Mouse (Mus musculus) heart, adult 8-10 months (tissue): ENCODE data around the gene Ppfibp1. TPM values are rescaled to one million over a fixed set of nuclear protein-coding genes. Genes with fewer than 3 reads are reported as not detected.
A peak's percentile ranks its signal among the peaks of the same experiment; 100 is the strongest.
"Not testable (repeated sequence)": the region's sequence is repeated elsewhere in the genome, so short reads cannot be mapped to it uniquely, and the experiment has no call there.

ENCODE experiments used
- DNase-seq: peaks from one replicate; pipeline ENCODE4 v3.0.0; 2022; ENCODE audit warnings: low spot score
- total RNA-seq, 4 experiments: library from RNA; stranded (reverse); gene quantifications; 2 replicates each; pipeline ENCODE4 v1.2.4; 2022

Ppfibp1 gene
- 100 to 1,000 TPM; 101 to 127 (median 122) TPM for total RNA-seq

DNA sequence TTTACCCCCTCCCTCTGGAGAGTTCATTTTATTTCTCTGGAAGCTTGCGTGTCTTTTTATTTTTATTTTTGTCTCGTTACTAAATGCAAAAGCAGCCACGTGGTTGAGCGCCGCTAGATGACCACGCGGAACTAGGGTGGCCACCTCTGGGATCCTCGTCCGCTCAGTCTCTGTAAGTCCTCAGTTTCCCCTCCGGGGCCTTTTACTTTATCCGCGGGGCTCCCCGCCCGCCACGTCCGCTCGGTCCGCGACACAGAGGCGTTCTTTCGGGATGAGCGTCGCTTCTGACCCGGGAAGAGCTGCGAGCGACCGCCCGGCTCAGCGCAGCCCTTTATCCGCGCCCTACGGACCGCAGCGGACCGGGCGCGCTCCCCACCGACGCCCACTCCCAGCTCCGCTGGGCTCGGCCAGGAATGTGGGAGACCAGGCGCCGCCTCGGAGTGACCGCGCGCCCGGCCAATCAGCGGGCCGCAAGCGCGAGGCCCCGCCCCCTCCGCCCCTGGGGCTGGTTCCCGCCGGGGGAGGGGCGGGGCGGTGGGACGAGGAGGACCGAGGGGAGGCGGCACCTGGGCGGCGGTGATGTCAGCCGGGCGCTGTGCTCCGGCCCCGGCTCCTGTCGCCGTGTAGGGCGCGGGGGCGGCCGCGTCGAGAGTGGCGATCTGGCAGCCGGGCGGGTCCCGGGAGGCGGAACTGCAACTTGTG lies at the start of gene Ppfibp1:
TSS of gene Ppfibp1 (plus strand) at position 530 of the 702 bp plus-strand sequence.
- DNase-seq: peak; percentile 91

DNA sequence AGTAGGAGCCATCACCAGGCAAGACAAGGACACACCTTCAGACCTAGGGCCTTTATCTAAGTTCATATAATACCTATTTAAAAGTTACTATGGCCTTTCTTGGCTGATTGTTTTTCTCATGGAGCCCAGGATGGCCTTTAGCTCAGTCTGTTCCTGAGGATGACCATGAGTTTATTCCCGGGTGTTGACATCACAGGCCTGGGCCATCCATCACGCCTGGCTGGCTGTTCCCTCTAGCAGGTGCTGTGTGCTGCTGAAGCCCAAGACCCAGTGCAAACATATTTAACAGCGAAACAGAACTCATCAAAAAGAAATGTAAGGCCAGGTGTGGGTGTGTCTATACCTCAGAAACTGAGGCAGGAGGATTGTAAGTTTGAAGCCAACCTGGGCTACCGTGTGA lies 49.4 kb upstream of the Ppfibp1 start:
- DNase-seq: no peak

DNA sequence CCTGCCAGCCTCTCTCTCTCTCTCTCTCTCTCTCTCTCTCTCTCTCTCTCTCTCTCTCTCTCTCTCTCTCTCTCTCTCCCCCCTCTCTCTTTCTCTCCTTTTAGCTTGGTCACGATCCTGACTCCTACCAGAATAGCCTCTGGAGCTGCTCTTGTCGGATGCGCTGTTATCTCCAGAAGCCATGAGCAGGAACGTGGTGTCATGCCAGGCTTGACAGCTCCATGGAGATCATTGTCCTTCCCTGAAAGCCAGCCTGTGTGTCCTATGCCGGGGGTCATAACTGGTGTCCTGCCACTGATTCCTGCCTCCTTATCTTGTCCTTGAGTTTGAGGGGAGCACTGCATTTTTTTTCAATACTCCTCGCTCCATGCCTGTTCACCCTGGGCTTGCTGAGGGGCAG lies 43.4 kb upstream of the Ppfibp1 start:
- peak; percentile 36 for DNase-seq

DNA sequence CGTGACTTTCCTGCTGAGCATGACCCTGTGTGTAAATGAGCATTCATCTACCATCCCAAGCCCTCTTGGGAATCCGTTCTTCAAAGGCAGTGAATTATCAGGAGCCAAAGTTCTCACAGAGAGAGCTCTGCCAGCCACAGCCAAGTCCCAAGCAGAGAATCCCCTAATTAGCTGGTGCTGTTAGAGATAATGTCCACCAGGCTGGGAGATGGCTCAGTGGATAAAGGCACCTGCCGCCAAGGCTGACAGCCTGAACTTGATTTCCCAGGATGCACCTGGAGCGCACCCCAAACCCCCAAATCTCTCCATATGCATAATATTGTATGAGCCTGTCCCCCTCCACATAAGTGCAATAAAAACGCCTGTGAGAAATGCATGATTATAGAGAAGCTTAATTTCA lies 42.9 kb upstream of the Ppfibp1 start:
- DNase-seq: no peak

DNA sequence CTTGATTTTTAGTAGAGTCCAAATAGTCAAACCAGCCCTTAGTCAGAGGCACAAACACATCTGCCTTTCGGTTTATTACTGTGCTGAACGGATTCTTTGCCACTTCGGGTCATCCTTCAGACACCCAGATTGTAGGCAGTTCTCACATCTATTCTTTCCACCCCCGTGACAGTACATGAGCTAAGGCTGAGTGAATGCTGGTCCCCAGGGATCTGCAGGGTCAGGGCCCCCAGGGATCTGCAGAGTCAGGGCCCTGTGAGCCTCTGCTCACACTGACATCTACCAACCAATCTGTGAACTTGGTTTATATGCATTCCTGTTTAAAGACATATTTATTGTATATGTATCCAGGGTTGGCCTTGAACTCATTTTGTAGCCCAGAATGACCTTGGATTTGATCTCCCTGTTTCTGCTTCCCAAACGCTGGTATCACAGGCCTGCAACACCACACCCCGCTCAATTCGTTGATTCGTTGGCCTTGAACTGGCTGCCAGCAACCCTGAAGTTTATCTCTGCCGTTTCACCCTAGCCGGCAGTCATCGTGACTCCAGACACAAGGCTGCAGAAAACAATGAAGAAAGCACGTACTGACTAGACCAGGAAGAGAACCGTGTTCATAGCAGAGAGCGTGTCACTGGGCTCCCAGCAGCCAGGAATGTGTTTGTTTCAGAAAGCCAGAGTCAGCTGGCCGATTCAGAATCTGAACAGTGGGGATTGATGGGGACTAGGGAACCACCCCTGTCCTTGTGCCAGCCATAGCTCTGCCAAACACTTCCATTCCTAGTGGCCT lies 42.1 kb upstream of the Ppfibp1 start:
- peak; percentile 44 for DNase-seq

DNA sequence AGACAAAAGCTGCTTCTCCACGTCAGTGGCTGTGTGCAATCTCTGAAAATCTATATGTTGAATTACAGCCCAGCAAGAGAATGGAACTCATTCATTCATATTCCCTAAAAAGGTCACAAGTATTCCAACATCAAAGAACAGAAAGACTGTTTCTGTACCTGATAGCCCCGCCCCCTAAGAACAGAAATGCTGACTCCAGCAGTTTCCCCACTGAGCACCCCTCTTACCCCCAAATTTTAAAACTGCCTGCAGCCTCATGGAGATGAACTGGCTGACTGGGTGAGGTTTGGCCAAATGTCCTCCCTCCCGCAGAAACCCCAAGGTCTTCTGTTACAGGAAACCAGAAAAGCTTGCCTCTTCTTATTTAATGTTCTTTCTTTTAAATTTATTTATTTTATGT lies 40.9 kb upstream of the Ppfibp1 start:
- DNase-seq: no peak

DNA sequence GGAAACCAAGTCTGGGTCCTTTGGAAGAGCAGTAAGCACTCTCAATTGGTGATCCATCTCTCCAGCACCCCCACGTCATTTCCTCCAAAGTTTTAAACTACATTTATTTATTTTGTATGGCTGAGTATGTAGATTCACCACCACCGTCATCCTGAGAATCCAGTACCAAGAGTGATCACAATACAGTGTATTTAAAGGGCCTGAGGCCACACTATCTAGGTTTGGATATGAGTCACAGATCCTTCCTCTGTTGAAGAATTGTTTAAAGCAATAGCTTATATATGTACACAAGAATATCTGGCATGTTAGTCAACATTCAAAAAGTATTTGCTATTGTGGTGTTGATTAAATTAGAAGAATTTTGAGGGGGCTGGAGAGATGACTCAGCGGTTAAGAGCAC lies 40.0 kb upstream of the Ppfibp1 start:
- no peak for DNase-seq

DNA sequence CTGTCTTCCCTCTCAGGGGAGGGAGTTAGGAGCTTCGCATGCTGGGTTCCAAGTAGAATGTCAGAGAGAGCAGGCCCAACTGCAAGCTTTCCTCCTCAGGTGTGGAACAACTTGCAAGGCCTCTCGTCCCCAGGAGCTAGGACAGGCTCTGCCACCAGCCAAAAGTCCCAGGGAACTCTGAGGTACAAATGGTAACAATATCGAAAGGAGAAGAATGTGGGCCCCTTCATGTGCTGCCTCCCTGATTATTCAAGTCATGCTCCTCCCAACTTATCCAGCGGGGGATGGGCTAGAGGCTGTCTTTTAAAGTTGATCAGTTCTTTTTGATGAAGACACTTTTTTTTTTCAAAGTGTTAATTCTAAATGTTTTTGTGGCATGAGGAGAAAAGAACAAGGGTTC lies 38.2 kb upstream of the Ppfibp1 start, which contains the start of gene Smco2:
TSS of gene Smco2 (plus strand) at position 55 of the 400 bp plus-strand sequence.
- no peak for DNase-seq

DNA sequence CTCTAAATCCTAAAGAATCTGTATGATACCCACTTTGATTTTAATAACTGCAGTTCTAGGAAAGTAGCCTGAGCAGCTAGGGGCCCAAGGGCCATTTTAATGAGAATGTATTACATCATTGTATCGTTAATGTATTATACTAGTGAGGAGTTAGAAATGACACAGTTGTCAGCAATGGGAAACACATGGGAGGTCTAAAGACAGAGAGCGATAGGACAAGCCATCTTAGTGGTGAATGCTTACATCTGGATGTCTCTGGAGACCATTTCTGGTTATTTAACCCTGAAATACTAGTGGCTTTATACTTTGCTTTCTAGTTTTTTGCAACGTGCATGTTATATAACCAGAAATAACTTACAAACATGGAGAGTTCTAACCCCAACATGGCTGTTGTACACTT lies 36.4 kb upstream of the Ppfibp1 start:
- DNase-seq: no peak

DNA sequence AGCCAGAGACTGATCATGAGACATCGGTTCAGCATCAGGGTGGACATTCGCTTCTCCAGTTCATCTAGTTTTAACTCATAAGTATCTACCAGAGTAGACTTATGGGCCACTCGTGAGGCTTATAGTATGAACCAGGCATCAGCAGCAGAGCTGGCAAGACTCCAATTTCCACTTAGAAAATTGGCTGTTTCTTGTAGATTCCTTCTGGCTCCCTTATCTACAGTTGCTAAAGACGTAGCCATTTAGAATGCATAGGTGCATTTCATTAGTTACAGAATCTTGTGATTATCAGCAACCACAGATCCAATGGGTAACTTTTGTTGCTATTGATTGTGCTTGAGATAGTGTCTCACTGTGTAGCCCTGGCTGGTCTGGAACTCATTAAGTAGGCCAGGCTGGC lies 35.5 kb upstream of the Ppfibp1 start:
- DNase-seq: no peak

DNA sequence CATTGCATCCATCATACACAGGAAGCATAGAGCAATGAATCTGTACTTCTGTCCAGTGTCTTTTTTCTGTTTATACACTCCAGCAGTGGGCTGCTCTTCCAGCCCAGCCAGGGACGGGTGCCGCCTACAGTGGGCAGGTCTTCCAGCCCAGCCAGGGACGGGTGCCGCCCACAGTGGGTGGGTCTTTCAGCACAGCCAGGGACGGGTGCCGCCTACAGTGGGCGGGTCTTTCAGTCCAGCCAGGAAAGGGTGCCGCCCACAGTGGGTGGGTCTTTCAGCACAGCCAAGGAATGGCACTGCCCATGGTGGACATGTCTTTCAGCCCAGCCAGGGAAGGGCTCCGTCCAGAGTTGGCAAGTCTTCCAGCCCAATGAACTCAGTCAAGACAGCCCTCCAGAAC lies 33.1 kb upstream of the Ppfibp1 start:
- no peak for DNase-seq

DNA sequence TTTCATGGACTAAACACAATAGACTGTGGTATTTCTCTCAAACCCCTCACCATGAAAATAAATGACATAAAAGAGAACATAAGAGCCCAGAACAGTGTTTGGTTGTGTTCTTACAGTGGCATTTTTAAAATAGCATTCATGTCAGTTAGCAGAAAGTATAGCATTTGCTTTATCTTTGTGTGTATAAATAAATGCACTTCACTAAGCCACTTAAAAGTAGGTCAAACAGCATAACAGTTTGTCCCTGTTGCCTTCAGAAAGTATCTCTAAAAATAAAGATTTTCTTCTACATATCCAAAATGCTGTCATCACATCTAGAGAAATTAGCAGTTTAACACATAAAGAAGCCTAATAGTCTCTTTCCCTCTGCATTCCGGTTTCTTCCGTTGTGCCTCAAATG lies 30.9 kb upstream of the Ppfibp1 start:
- no peak for DNase-seq

DNA sequence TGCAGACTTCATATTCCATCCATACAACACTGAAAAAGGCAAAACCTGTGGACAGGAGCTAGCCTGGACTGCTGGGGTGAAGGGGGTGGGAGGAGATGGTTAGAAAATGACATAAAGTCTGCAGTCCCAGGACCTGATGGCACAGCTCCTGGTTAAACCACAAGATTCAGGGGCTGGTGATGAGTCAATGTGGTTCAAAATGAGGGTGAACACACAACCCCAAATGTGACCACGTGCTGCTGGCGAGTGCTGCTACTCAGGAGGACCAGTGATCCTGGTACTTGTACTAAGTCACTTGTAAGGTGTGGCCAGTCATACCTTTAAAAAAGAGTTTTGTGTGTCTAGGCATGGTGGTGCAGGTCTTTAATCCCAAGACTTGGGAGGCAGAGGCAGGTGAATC lies 25.1 kb upstream of the Ppfibp1 start:
- no peak for DNase-seq

DNA sequence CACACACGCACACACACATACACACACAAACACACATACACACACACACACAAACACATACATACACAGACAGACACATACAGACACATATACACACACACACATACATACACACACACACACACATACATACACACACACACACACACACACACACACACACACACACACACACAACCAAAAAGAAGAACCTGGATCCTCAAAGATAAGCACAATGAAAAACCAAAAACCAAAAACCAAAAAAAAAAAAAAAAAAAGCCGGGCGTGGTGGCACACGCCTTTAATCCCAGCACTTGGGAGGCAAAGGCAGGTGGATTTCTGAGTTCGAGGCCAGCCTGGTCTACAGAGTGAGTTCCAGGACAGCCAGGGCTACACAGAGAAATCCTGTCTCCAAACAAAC lies 23.9 kb upstream of the Ppfibp1 start:
- not testable (repeated sequence) for DNase-seq

DNA sequence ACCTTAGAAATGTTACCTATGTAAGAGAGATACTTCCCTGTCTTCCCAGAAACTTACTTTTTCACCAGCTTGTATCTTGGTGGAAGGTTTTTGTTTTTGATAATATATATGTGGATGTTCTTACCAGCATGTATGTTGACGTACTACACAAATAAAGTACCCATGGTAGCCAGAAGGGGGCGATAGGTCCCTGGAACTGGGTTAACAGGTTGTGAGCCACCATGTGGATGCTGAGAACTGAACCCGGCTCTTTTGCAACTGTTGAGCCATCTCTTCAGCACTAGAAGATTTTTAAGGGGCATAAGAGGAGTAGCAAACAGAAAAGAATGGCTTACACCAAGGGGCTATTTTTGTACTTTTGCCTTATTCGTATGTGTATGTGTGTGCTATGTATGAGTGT lies 22.6 kb upstream of the Ppfibp1 start:
- no peak for DNase-seq

DNA sequence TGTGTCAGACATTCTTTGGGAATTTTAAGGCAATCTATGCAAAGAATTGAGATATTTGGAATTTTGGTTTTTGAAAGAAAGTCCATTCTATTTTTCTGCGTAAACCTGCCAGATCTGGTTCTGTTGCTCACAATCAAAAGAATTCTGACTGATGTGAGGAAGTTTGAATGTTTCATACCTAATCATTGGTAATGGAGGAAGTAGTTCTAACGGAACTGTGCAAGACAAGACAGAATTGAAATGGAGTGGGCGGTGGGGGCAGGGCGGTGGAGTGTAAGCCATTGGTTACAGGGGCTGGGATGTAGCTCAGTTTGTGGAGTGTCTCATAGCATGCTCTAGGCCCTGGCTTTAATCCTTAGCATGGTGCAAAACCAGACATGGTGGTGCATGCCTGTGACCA lies 16.3 kb upstream of the Ppfibp1 start:
- no peak for DNase-seq

DNA sequence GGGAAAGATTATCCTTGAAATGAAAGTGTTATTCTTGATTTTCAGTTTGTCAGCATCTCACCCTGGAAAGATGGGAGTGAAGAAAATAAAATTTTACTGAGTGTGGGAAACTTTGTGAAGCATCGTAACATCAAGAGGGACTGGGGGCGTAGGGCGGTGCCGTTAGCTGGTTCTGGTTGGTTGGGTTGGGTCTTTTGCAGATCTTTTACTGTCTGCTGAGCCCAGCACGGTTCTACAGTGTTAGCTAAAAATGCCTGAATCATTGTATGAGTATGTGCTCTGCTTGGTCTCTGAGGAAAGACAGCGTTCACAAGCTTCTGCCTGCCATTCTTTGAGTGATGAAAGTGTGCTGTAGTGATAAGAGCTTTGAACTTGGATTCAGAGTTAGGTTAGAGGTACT lies 13.9 kb upstream of the Ppfibp1 start:
- DNase-seq: no peak

DNA sequence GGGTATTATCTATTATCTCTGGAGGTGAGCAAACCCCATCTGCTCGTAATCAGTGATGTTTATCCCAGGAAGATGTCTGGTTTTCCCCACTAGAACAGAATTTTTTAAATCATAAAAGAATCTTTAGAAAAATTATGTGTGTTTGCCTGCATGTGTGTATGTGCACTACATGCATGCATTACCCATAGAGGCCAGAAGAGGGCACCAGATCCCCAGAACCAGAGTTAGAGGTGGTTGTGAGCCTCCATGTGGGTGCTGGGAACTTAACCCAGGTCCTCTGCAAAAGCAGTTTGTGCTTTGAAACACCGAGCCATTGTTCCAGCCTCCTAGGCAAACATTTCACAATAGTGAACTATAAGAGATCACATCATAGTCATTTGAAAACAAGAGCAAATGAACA lies 11.5 kb upstream of the Ppfibp1 start:
- DNase-seq: no peak

DNA sequence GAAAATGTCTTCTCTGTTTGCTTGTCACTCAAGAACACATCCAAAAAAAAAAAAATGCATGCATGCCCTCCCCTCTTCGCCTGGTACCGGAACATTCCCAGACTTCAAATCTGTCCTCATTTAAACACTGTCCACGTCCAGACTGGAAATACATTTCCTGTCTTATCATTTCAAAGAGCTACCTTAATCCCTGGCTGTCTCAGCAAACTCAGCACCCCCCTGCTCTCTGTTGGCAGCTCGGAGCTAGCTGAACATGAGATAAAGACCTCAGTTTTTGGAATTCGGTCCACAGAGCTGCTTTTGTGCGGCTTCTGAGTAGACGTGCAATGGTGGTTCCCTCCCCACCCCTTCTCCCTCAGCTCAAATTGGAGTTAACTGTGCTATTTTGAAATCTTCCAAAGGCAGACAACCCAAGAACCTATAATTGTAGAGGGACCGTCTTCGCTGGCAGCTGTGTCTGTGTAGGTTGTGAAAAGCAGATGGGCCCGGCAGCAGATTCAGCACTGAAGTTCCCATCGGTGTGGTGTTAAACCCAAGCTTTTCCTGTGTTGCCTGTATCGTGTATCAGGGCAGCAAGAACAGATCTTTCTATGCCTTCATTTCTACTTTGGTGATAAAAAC lies 10.8 kb upstream of the Ppfibp1 start:
- DNase-seq: no peak

DNA sequence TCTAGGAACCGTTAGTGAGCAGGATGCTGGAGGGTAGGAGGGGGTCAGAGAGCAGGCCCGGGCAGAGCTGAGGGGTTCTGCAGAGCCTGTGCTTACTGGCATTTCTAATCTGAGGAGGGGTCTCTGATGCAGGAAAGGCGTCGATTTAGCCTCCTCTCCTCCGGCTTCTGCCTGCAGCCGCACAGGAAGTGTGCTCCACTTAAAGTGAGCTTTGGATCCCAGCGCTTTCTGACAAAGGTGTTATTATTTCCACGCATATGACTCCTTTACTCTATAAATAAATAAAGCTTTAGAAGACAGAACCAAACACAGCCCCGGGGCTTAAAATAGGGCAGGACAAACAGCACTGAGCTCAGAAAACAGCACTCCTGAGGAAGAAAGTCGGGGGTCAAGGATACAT lies 9.4 kb upstream of the Ppfibp1 start:
- no peak for DNase-seq

DNA sequence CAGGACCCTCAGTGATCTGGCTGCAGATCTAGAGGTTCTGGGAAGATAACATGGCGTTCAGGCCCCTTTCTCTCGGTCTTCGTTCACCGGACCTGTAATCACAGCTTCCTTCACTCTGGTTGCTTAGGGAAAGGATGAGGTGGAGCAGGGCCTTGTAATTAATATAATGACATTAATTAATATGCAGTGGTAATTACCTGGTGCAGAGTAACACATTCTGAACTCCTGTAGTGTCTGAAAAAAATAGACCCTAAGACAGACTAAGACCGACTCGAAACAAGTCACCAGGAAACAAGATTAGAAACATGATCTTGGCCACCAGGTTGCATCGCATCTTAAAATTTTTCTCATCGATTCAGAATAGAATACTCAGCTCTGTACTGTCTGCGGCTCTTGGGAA lies 8.4 kb upstream of the Ppfibp1 start:
- DNase-seq: no peak

DNA sequence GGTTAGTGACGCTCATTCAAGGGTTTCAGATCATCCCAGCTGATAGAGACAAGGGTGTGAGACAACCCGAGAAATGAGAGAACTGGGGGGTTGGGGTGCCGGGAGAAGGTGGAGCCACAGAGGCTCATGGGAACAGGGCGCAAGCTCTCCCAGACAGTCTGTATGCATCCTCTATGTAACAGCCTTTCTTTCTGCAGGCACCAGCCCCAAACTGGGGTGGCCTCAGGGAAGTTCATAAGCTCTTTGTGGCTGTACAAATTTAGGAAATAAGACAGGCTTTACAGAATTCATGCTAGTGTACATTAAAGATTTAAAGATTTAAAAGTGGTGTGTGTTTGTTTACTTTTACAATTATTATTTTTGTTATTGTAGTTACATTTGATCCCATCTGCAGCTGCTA lies 8.0 kb upstream of the Ppfibp1 start:
- DNase-seq: no peak
